Mouse (Mus musculus) liver, embryonic 13.5 days (tissue): ENCODE results near the gene Fat1. TPM values are rescaled to one million over a fixed set of nuclear protein-coding genes. Genes with fewer than 3 reads are reported as not detected.

Experiments
- ATAC-seq: fragments of 200-750 bp; cut with Nextera tagmentation; 2 replicates; pipeline ENCODE4 v1.8.0; 2017; ENCODE audit warnings: low read depth, mild to moderate bottlenecking, moderate number of reproducible peaks, moderate library complexity
- DNase-seq: peaks from one replicate; pipeline ENCODE4 v3.0.0; 2022
- H3K27ac ChIP-seq: fragments of 300-500 bp; sonication (generic); 2 replicates; pipeline ENCODE4 v1.5.1; 2015; ENCODE audit warnings: moderate library complexity, mild to moderate bottlenecking, inconsistent platforms
- H3K27me3 ChIP-seq: fragments of 300-500 bp; sonication (generic); 2 replicates; pipeline ENCODE4 v1.6.1; 2015; ENCODE audit warnings: mild to moderate bottlenecking, inconsistent platforms
- H3K36me3 ChIP-seq: fragments of 300-500 bp; sonication (generic); 2 replicates; pipeline ENCODE4 v1.6.1; 2015; ENCODE audit warnings: mild to moderate bottlenecking, inconsistent platforms
- H3K4me1 ChIP-seq: fragments of 300-500 bp; sonication (generic); replicated peaks from 2 replicates; pipeline ENCODE4 v1.6.1; 2015; ENCODE audit warnings: inconsistent platforms
- H3K4me2 ChIP-seq: fragments of 300-500 bp; sonication (generic); 2 replicates; pipeline ENCODE4 v1.6.1; 2015; ENCODE audit warnings: inconsistent platforms, mild to moderate bottlenecking, moderate library complexity
- H3K4me3 ChIP-seq: fragments of 300-500 bp; sonication (generic); replicated peaks from 2 replicates; pipeline ENCODE4 v1.5.1; 2015; ENCODE audit warnings: mild to moderate bottlenecking, inconsistent platforms
- H3K9ac ChIP-seq: fragments of 300-500 bp; sonication (generic); 2 replicates; pipeline ENCODE4 v1.6.1; 2015; ENCODE audit warnings: mild to moderate bottlenecking, inconsistent platforms
- H3K9me3 ChIP-seq: fragments of 300-500 bp; sonication (generic); replicated peaks from 2 replicates; pipeline ENCODE4 v1.6.1; 2016; ENCODE audit warnings: inconsistent platforms
- WGBS: fragments of 180-500 bp; shearing (Covaris S2); methylation state at CpG from one replicate; pipeline ENCODE4 v1.1.7; 2015; ENCODE audit not compliant: insufficient replicate concordance; 5-methylcytosine and 5-hydroxymethylcytosine counted together
- polyA plus RNA-seq: library from polyadenylated mRNA; unstranded; fragments of >200 nt; fragmentation: Nextera tagmentation; extraction: Ambion mirVana; gene quantifications from 2 replicates; pipeline ENCODE4 v1.2.1, GENCODE M21; 2015

Fat1 gene
- polyA plus RNA-seq, 1 experiment from 2014 or later, result 0.84 TPM

DNA sequence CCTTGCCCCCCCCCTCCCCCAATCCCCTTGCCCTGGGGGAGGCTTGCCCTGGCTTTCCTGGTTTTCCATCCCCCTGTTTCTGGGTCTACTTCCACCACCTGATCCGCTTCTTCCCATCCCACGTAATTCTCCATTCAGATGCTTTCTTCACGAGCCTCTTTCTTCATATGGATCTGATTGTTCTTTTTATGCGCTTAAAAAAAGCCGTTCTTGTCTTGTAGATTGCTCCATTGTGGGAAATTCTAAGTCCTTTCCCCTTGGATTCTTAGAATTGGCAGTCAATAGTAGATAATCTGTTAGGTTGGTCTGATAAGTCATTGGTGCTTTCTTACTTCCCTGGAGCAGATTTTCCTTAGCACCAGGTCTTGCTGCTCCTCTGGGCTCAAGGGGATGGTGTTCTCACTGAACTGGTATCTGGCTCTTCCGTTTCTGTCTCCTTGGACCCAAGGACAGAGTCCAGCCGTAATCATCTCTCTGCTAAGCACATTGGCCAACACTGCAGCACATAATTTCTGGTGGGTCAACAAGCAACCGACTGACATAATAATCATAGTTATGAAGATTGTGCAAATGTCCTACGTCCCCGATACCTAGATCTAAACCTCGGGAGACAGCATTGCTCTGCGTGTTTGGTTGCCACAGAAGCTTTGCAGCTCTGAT is 27.5 kb downstream of the Fat1 start:
- Histone ChIP-seq H3K4me2 (no peak overlapping the region), H3K27me3 (no peaks in the 10 kb centered on the region), H3K27ac (no peak overlapping the region), H3K4me1 (peaks cover 4% of the 10 kb centered on the region; the same call in 1 of the 2 replicates), H3K36me3 (no peaks in the 10 kb centered on the region), H3K4me3 (no peak overlapping the region), H3K9me3 (no peaks in the 10 kb centered on the region), H3K9ac (no peak overlapping the region)
- 66% methylated on average over 12 of the region's 12 CpGs for WGBS
- no peak for DNase-seq
- no peak for ATAC-seq

DNA sequence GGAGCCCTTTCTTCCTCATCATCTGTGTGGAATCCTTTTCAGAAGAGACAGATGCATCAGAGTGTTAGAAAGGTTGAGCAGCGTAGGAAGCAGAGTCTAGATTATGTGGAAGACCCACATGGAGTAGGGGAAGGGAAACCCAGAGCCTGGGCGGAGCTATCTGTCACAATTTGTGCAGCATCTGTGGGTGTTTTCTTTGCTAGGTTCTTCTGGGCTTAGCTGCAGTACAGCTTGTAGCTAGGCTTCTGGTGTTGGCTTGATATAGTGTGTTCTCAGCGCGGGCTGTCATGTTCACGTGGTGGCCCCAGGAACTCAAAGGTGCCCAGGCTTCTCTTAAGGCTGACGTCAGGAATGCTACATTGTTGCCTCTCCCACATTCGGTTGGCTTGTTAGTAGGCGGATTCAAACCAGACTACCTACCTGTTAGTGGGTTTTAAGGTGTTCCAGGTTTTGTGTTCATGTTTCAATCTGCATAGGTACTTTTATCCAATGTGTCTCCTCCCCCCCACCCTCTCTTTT is 32.3 kb downstream of the Fat1 start:
- Histone ChIP-seq H3K36me3 (no peaks in the 10 kb centered on the region), H3K4me1 (0 out of 2 replicates have a peak, but pooled peaks cover 4% of the 10 kb centered on the region), H3K27me3 (no peaks in the 10 kb centered on the region), H3K4me2 (no peak overlapping the region), H3K4me3 (no peak overlapping the region), H3K9ac (no peak overlapping the region), H3K27ac (no peak overlapping the region), H3K9me3 (no peaks in the 10 kb centered on the region)
- ATAC-seq, result no peak
- DNase-seq, result no peak
- WGBS, result 70% methylated on average over 8 of the region's 8 CpGs

DNA sequence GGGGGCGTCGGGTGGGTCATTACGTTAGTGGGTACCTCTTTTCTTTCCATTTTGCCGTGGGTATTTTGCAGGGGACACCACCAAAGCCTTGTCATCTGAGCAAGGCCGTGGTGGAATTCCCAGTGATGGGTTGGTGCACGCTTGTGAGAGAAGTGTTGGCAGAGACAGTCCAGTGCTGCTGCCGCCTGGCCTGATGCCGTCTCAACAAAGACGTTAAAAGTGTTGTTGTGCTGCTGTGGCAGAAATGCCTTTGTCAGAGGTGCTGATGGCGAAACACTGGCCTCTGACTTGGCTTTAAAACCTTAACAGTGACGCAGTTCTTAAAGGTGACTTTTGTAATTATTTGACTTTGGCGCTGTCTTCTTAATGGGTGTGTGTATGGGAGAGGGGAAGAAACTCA is 34.8 kb downstream of the Fat1 start:
- H3K4me2 ChIP-seq, result no peak overlapping the region
- WGBS, result 42% methylated on average over 12 of the region's 12 CpGs

GRCm38 (mm10) chr8:44971346-44971745 is 36.1 kb downstream of the Fat1 start:
- Histone ChIP-seq H3K4me2 (no peak overlapping the region), H3K4me1 (peaks cover 3% of the 10 kb centered on the region), H3K27ac (no peak overlapping the region), H3K9ac (no peak overlapping the region), H3K27me3 (no peaks in the 10 kb centered on the region), H3K9me3 (no peaks in the 10 kb centered on the region), H3K36me3 (no peaks in the 10 kb centered on the region), H3K4me3 (no peak overlapping the region)
- DNase-seq (no peak), ATAC-seq (no peak)
- WGBS, result 36% methylated on average over 6 of the region's 6 CpGs

More for the DNA sequence above, 34.8 kb downstream of the Fat1 start:
- no peak overlapping the region for H3K27ac ChIP-seq
- H3K27me3 ChIP-seq, result no peaks in the 10 kb centered on the region
- no peaks in the 10 kb centered on the region for H3K9me3 ChIP-seq
- H3K9ac ChIP-seq, result no peak overlapping the region
- no peak overlapping the region for H3K4me3 ChIP-seq
- ATAC-seq (no peak), DNase-seq (no peak)
- no peaks in the 10 kb centered on the region for H3K36me3 ChIP-seq
- no peaks in the 10 kb centered on the region; the same call in none of the 2 replicates for H3K4me1 ChIP-seq

DNA sequence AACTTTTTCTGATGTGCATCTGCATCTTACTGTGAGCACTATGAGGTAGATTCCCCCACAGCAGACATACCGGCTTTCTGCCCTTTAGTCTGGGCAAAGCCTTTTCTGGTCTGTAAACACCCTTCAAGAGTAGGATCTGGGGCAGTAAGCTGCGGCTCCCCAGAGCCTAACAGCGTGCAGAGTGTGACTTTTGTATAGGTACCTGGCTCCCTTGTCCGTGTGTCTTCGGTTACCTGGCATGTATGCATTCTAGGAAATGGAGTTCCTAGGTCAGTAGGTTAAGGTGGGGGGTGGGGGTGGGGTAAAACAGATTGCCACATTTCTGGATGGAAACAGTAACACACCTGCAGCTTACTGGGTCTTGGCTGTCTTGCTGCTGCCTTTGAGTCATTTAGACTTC is 36.7 kb downstream of the Fat1 start:
- ATAC-seq, result no peak
- DNase-seq, result no peak
- Histone ChIP-seq H3K27me3 (no peaks in the 10 kb centered on the region), H3K4me3 (no peak overlapping the region), H3K27ac (no peak overlapping the region), H3K4me2 (no peak overlapping the region), H3K36me3 (no peaks in the 10 kb centered on the region), H3K9me3 (no peaks in the 10 kb centered on the region), H3K9ac (no peak overlapping the region), H3K4me1 (peaks cover 3% of the 10 kb centered on the region)
- 40% methylated on average over 5 of the region's 5 CpGs for WGBS

GRCm38 (mm10) chr8:44975113-44975512 is 39.9 kb downstream of the Fat1 start:
- Histone ChIP-seq H3K9ac (no peak overlapping the region), H3K27me3 (no peaks in the 10 kb centered on the region), H3K9me3 (no peaks in the 10 kb centered on the region), H3K4me2 (no peak overlapping the region), H3K27ac (no peak overlapping the region), H3K36me3 (no peaks in the 10 kb centered on the region), H3K4me3 (no peak overlapping the region), H3K4me1 (peaks cover 3% of the 10 kb centered on the region)
- 47% methylated on average over 9 of the region's 9 CpGs for WGBS
- DNase-seq (no peak), ATAC-seq (no peak)

GRCm38 (mm10) chr8:44975654-44976053 is 40.4 kb downstream of the Fat1 start:
- Histone ChIP-seq H3K36me3 (no peaks in the 10 kb centered on the region), H3K4me2 (no peak overlapping the region), H3K27me3 (no peaks in the 10 kb centered on the region), H3K9ac (no peak overlapping the region), H3K4me3 (no peak overlapping the region), H3K4me1 (peaks cover 3% of the 10 kb centered on the region), H3K27ac (no peak overlapping the region), H3K9me3 (no peaks in the 10 kb centered on the region)
- ATAC-seq, result no peak
- WGBS, result 70% methylated on average over 4 of the region's 4 CpGs
- no peak for DNase-seq

- Histone ChIP-seq H3K27ac (no peak overlapping the region), H3K9me3 (no peaks in the 10 kb centered on the region), H3K36me3 (no peaks in the 10 kb centered on the region), H3K27me3 (no peaks in the 10 kb centered on the region), H3K9ac (no peak overlapping the region), H3K4me1 (peaks cover 3% of the 10 kb centered on the region), H3K4me2 (no peak overlapping the region), H3K4me3 (no peak overlapping the region)
- no peak for DNase-seq
- ATAC-seq, result no peak
- 72% methylated on average over 9 of the region's 9 CpGs for WGBS
Measured at GRCm38 (mm10) chr8:44978622-44979021, 43.4 kb downstream of the Fat1 start.

DNA sequence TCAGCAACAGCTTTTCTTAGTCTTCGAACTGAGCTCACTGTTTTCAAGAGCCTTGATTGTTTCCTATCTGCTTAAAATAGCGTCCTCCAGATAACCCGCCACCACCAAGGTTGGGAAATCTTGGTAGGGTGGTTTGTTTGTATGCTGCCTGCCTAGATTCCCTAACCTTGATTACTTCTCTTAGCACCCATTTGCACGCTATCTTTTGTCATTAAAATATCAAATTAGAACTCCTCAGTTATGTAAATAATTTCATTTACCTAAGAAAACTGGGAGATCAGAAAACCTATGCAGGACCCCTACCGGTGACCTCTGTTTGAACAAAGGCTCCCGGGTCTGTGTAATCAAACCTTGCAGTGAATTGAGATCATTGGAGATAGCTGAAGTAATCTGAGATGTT is 44.0 kb downstream of the Fat1 start:
- ATAC-seq, result no peak
- WGBS, result 24% methylated on average over 6 of the region's 6 CpGs
- H3K36me3 ChIP-seq, result no peaks in the 10 kb centered on the region
- no peaks in the 10 kb centered on the region for H3K27me3 ChIP-seq
- H3K4me2 ChIP-seq, result no peak overlapping the region
- no peak overlapping the region for H3K27ac ChIP-seq
- peaks cover 3% of the 10 kb centered on the region for H3K4me1 ChIP-seq
- no peak for DNase-seq
- H3K9ac ChIP-seq, result no peak overlapping the region
- no peak overlapping the region for H3K4me3 ChIP-seq
- H3K9me3 ChIP-seq, result no peaks in the 10 kb centered on the region

GRCm38 (mm10) chr8:44980030-44980429 is 44.8 kb downstream of the Fat1 start:
- no peak for DNase-seq
- H3K9ac ChIP-seq, result no peak overlapping the region
- WGBS, result 72% methylated on average over 12 of the region's 12 CpGs
- peaks cover 3% of the 10 kb centered on the region; the same call in 1 of the 2 replicates for H3K4me1 ChIP-seq
- H3K27me3 ChIP-seq, result no peaks in the 10 kb centered on the region
- no peaks in the 10 kb centered on the region for H3K36me3 ChIP-seq
- no peak overlapping the region for H3K27ac ChIP-seq
- no peaks in the 10 kb centered on the region for H3K9me3 ChIP-seq
- no peak overlapping the region for H3K4me3 ChIP-seq
- no peak overlapping the region for H3K4me2 ChIP-seq
- no peak for ATAC-seq

GRCm38 (mm10) chr8:44985326-44986288 is 50.4 kb downstream of the Fat1 start:
- Histone ChIP-seq H3K4me2 (no peak overlapping the region), H3K9ac (no peak overlapping the region), H3K4me3 (no peak overlapping the region), H3K27ac (no peak overlapping the region), H3K36me3 (no peaks in the 10 kb centered on the region), H3K4me1 (peaks cover 5% of the 10 kb centered on the region; the same call in 1 of the 2 replicates), H3K9me3 (no peaks in the 10 kb centered on the region), H3K27me3 (peaks cover 3% of the 10 kb centered on the region; the same call in 1 of the 2 replicates)
- no peak for ATAC-seq
- 23% methylated on average over 10 of the region's 10 CpGs for WGBS
- DNase-seq, result no peak
